8 mouse cellular contexts compared by ENCODE assay signal in the genomic region with DNA sequence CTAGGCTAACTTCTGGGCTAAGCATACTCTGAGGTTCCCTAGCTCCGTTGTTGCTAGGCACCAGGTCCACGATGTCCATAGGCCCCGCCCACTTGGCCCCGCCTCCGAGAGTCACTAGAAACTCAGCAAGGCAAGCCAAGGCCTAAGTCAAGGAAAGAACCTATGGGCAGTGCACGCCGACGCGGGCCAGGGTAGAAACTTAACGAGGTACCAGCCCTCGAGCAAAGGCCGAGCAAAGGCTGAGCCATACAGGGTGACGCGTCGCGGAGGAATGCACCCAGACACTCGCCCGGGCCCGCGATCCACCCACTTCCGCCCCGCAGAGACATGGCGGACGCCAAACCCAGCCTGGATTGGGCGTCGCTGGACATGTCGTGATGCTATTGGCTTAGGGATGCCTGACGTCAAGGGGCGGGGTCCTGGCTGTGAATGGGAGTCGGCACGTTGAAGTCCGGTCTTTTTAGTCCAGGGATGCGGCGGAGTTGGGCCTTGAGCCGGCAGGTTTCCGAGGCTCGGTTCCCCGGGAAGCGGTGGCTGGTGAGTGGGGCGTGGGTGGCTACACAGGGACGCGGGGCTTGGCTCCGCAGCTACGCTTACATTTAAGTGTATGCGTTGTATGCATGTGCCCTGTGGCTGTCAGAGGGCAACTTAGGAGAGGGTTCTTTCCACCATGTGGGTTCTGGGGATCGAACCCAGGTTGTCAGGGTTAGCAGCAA. TPM values are rescaled to one million over a fixed set of nuclear protein-coding genes. Genes with fewer than 3 reads are reported as not detected.
DNase-seq lines count a peak whose midpoint lies in the region; ATAC-seq lines count a peak whose summit lies in the region.

A gene (minus strand): TSS at position 275 of the 716 bp plus-strand sequence.
A gene (plus strand): TSS at position 428 of the 716 bp plus-strand sequence.

- peak within 1 kb of the TSS; percentile 67 for H3K4me2 ChIP-seq in hindbrain, embryonic 13.5 days

- H3K27ac ChIP-seq in hindbrain, embryonic 13.5 days, result peak within 1 kb of the TSS; percentile 60; the same call in 1 of the 2 replicates

- WGBS in hindbrain, embryonic 13.5 days, result under 1% methylated on average over 46 of the region's 46 CpGs

- no peaks in the 10 kb centered on the region for H3K36me3 ChIP-seq in hindbrain, embryonic 13.5 days

- H3K27me3 ChIP-seq in hindbrain, embryonic 13.5 days, result peaks cover 12% of the 10 kb centered on the region

- H3K9me3 ChIP-seq in hindbrain, embryonic 13.5 days, result no peaks in the 10 kb centered on the region

- H3K9ac ChIP-seq in hindbrain, embryonic 13.5 days, result peak within 1 kb of the TSS; percentile 72

- peak; percentile 99 for DNase-seq in NIH3T3 (ENCODE audit: low read depth)
- peak; percentile 99 for DNase-seq in cerebellum, postnatal 10 days
- DNase-seq in frontal cortex, postnatal 14 days (ENCODE audit: low spot score in 2 of 2), result peak; percentile 93 to 95
- peak; percentile 91 to 97 for DNase-seq in layer of hippocampus, postnatal 25 days (ENCODE audit: extremely low spot score in 1 of 2, low spot score in 1 of 2)
- peak; percentile 98 for DNase-seq in lung, postnatal 25 days (ENCODE audit: low spot score)
- peak; percentile 98 for DNase-seq in retina, embryonic 14.5 days (ENCODE audit: low spot score)
- DNase-seq in thymus, postnatal 4 days, result peak; percentile 98

- peak; percentile 97 for ATAC-seq in hindbrain, embryonic 13.5 days (ENCODE audit: low FRiP score)

- H3K4me1 ChIP-seq in hindbrain, embryonic 13.5 days (replicated peaks), result peaks cover 20% of the 10 kb centered on the region

- peak within 1 kb of the TSS; percentile 56 for H3K4me3 ChIP-seq in hindbrain, embryonic 13.5 days

RNA-seq across cellular contexts. Expression of the first gene that starts in this region (rescaled TPM):
- 0.56 and 1.8 TPM in 2 replicates for polyA plus RNA-seq in hindbrain, embryonic 13.5 days (2015; fragmentation: Nextera tagmentation; extraction: Ambion mirVana)
- total RNA-seq in layer of hippocampus, postnatal 25 days (2021), result under 1 TPM; 0.54 to 0.59 TPM

RNA-seq across cellular contexts. Expression of the second gene that starts in this region (rescaled TPM):
- 4.5 and 5.1 TPM in 2 replicates for polyA plus RNA-seq in hindbrain, embryonic 13.5 days (2015; fragmentation: Nextera tagmentation; extraction: Ambion mirVana)
- total RNA-seq in layer of hippocampus, postnatal 25 days (2021), result 1 to 10 TPM; 5.9 to 7.9 TPM

Comparison
In these comparisons a context has a peak if more than half of its experiments do, and no peak if none do; other contexts are left out.
1. Peak in every context shown above with its lines: DNase-seq, ATAC-seq, H3K4me3 ChIP-seq and H3K27ac ChIP-seq.